ENCODE assay signal across 17 mouse cellular contexts in genomic region chr11:72963789-72964294, GRCm38 (mm10). TPM values are rescaled to one million over a fixed set of nuclear protein-coding genes. Genes with fewer than 3 reads are reported as not detected.
A peak's percentile ranks its signal among the peaks of the same experiment; 100 is the strongest.
DNase-seq lines count a peak whose midpoint lies in the region; ATAC-seq and TF ChIP-seq lines count a peak whose summit lies in the region.
"Had no signal": no experiment of that assay in that cellular context is flagged by ENCODE, and none has a peak within 500 bp of the region (broad histone marks: within the 10 kb centered on the region; RNA-seq: fewer than 3 reads in every experiment).

No protein-coding gene starts in this region.

- H3K4me3 ChIP-seq in heart, embryonic 15.5 days, result no peak overlapping the region
- H3K4me3 ChIP-seq in thymus, adult 2 months (ENCODE audit: control insufficient read depth, insufficient read depth, low read length), result peak overlapping the region; percentile 11; the same call in 1 of the 2 replicates
- H3K4me3 ChIP-seq in intestine, postnatal 0 days (ENCODE audit: low read depth, low read length), result no peak overlapping the region
- no peak overlapping the region for H3K4me3 ChIP-seq in stomach, embryonic 16.5 days (replicated peaks; ENCODE audit: low read length)
- H3K4me3 ChIP-seq in limb, embryonic 10.5 days, result no peak overlapping the region
- H3K4me3 ChIP-seq: embryonic facial prominence, embryonic 10.5 days; forebrain, embryonic 13.5 days; heart, embryonic 10.5 days; hindbrain, embryonic 10.5 days; kidney, embryonic 15.5 days; neural tube, embryonic 13.5 days had no signal

- H3K9me3 ChIP-seq in heart, embryonic 15.5 days (replicated peaks), result no peaks in the 10 kb centered on the region
- no peaks in the 10 kb centered on the region for H3K9me3 ChIP-seq in intestine, postnatal 0 days (ENCODE audit: control insufficient read depth)
- no peaks in the 10 kb centered on the region for H3K9me3 ChIP-seq in stomach, embryonic 16.5 days (replicated peaks; ENCODE audit: control insufficient read depth, low read length)
- no peaks in the 10 kb centered on the region for H3K9me3 ChIP-seq in limb, embryonic 10.5 days (replicated peaks)
- H3K9me3 ChIP-seq: embryonic facial prominence, embryonic 10.5 days; forebrain, embryonic 13.5 days; heart, embryonic 10.5 days; hindbrain, embryonic 10.5 days; kidney, embryonic 15.5 days; neural tube, embryonic 13.5 days had no signal

- H3K9ac ChIP-seq in heart, embryonic 15.5 days, result no peak overlapping the region
- H3K9ac ChIP-seq in intestine, postnatal 0 days (ENCODE audit: low read depth, low read length), result no peak overlapping the region
- H3K9ac ChIP-seq in stomach, embryonic 16.5 days (ENCODE audit: low read length), result peak overlapping the region; percentile 23; the same call in 1 of the 2 replicates
- H3K9ac ChIP-seq: forebrain, embryonic 13.5 days; kidney, embryonic 15.5 days; neural tube, embryonic 13.5 days had no signal

- 60% methylated on average over 3 of the region's 3 CpGs for WGBS in heart, embryonic 15.5 days
- 5% methylated on average over 3 of the region's 3 CpGs for WGBS in thymus, adult 2 months
- 64% methylated on average over 3 of the region's 3 CpGs for WGBS in intestine, postnatal 0 days
- 42% methylated on average over 3 of the region's 3 CpGs for WGBS in stomach, embryonic 16.5 days
- WGBS in limb, embryonic 10.5 days, result 53% methylated on average over 3 of the region's 3 CpGs

- TF ChIP-seq CTCF in thymus, adult 2 months (IDR thresholded peaks at IDR 0.05; ENCODE audit: borderline replicate concordance, control insufficient read depth, extremely low read depth, insufficient read depth, low read length, poor library complexity), result no peak
- no peak for TF ChIP-seq CTCF in intestine, postnatal 0 days (IDR thresholded peaks at IDR 0.05; ENCODE audit: low read depth)

- intact Hi-C loops in heart, postnatal 36 days (cut with DNase I), result no loop called here

- H3K4me2 ChIP-seq in heart, embryonic 15.5 days, result peak overlapping the region; percentile 18
- H3K4me2 ChIP-seq in intestine, postnatal 0 days (replicated peaks; ENCODE audit: low read depth), result peak overlapping the region; percentile 13; the same call in 1 of the 2 replicates
- peak overlapping the region; percentile 24; the same call in 1 of the 2 replicates for H3K4me2 ChIP-seq in stomach, embryonic 16.5 days (ENCODE audit: low read depth, low read length)
- H3K4me2 ChIP-seq: forebrain, embryonic 13.5 days; kidney, embryonic 15.5 days; neural tube, embryonic 13.5 days had no signal

- TF ChIP-seq POLR2A in thymus, adult 2 months (IDR thresholded peaks at IDR 0.05; ENCODE audit: control insufficient read depth, extremely low read depth, insufficient read depth, low read length, poor library complexity), result no peak

- ATAC-seq in heart, embryonic 15.5 days (replicated peaks; ENCODE audit: insufficient number of reproducible peaks, insufficient read depth, low FRiP score, low read depth), result no peak
- no peak for ATAC-seq in intestine, postnatal 0 days
- ATAC-seq in stomach, embryonic 16.5 days (ENCODE audit: insufficient read depth, low FRiP score), result no peak
- ATAC-seq: forebrain, embryonic 13.5 days; Patski had no signal

- peaks cover 34% of the 10 kb centered on the region for H3K27me3 ChIP-seq in heart, embryonic 15.5 days
- no peaks in the 10 kb centered on the region for H3K27me3 ChIP-seq in thymus, adult 2 months (ENCODE audit: control insufficient read depth, insufficient read depth, low read length)
- 0 out of 2 replicates have a peak, but pooled peaks cover 4% of the 10 kb centered on the region for H3K27me3 ChIP-seq in intestine, postnatal 0 days (replicated peaks; ENCODE audit: control insufficient read depth, insufficient read depth, low read length)
- H3K27me3 ChIP-seq in stomach, embryonic 16.5 days (ENCODE audit: control insufficient read depth, insufficient read depth, low read length), result 0 out of 2 replicates have a peak, but pooled peaks cover 4% of the 10 kb centered on the region
- peaks cover 56% of the 10 kb centered on the region for H3K27me3 ChIP-seq in limb, embryonic 10.5 days (ENCODE audit: low read depth, poor library complexity, severe bottlenecking)

- H3K36me3 ChIP-seq in heart, embryonic 15.5 days, result no peaks in the 10 kb centered on the region
- H3K36me3 ChIP-seq in thymus, adult 2 months (ENCODE audit: control insufficient read depth, insufficient read depth, low read length), result no peaks in the 10 kb centered on the region; the same call in 1 of the 2 replicates
- no peaks in the 10 kb centered on the region for H3K36me3 ChIP-seq in intestine, postnatal 0 days (ENCODE audit: control insufficient read depth, insufficient read depth)
- no peaks in the 10 kb centered on the region for H3K36me3 ChIP-seq in stomach, embryonic 16.5 days (ENCODE audit: control insufficient read depth, insufficient read depth, low read length)
- H3K36me3 ChIP-seq in limb, embryonic 10.5 days, result no peaks in the 10 kb centered on the region
- H3K36me3 ChIP-seq: embryonic facial prominence, embryonic 10.5 days; heart, embryonic 10.5 days; hindbrain, embryonic 10.5 days; kidney, embryonic 15.5 days; neural tube, embryonic 13.5 days had no signal

- H3K4me1 ChIP-seq in heart, embryonic 15.5 days (replicated peaks), result peaks cover 37% of the 10 kb centered on the region
- H3K4me1 ChIP-seq in thymus, adult 2 months (replicated peaks; ENCODE audit: control insufficient read depth, insufficient read depth, low read length), result peaks cover 46% of the 10 kb centered on the region
- peaks cover 8% of the 10 kb centered on the region for H3K4me1 ChIP-seq in intestine, postnatal 0 days (replicated peaks; ENCODE audit: control insufficient read depth, insufficient read depth, low read length)
- H3K4me1 ChIP-seq in stomach, embryonic 16.5 days (ENCODE audit: control insufficient read depth, insufficient read depth, low read length), result peaks cover 37% of the 10 kb centered on the region
- H3K4me1 ChIP-seq in limb, embryonic 10.5 days, result peaks cover 13% of the 10 kb centered on the region

- no peak for DNase-seq in heart, postnatal 36 days
- peak; percentile 32 for DNase-seq in thymus, adult 2 months
- DNase-seq in thymus, postnatal 10 days (ENCODE audit: low spot score in 2 of 2), result no peak
- DNase-seq in limb, embryonic 10.5 days (ENCODE audit: low spot score), result no peak
- no peak for DNase-seq in adipocyte (ENCODE audit: low spot score)
- DNase-seq: cerebellum, adult 18-20 months; lung, postnatal 14 days had no signal

- no peak overlapping the region for H3K27ac ChIP-seq in heart, embryonic 15.5 days
- peak overlapping the region; percentile 58 for H3K27ac ChIP-seq in thymus, adult 2 months (ENCODE audit: control insufficient read depth, insufficient read depth, low read length)
- no peak overlapping the region for H3K27ac ChIP-seq in intestine, postnatal 0 days (ENCODE audit: low read depth, low read length)
- peak overlapping the region; percentile 78 for H3K27ac ChIP-seq in stomach, embryonic 16.5 days (ENCODE audit: low read length)
- no peak overlapping the region for H3K27ac ChIP-seq in limb, embryonic 10.5 days
- H3K27ac ChIP-seq: embryonic facial prominence, embryonic 10.5 days; forebrain, embryonic 13.5 days; heart, embryonic 10.5 days; hindbrain, embryonic 10.5 days; kidney, embryonic 15.5 days; neural tube, embryonic 13.5 days had no signal

RNA-seq across cellular contexts. Expression of gene Atp2a3, which starts 2.9 kb away (rescaled TPM):
- 3.8 and 11.6 TPM in 2 replicates for polyA plus RNA-seq in heart, embryonic 15.5 days (2015; fragmentation: Nextera tagmentation; extraction: Ambion mirVana)
- total RNA-seq in heart, postnatal 36 days (2021), result 10 to 100 TPM; 11.1 to 11.9 TPM
- polyA plus RNA-seq in thymus, adult 2 months (2012; rRNA removed), result 478 and 539 TPM in 2 replicates
- 16.2 and 16.7 TPM in 2 replicates for polyA plus RNA-seq in intestine, postnatal 0 days (2015; fragmentation: Nextera tagmentation; extraction: Ambion mirVana)
- 23.9 and 28.9 TPM in 2 replicates for polyA plus RNA-seq in stomach, embryonic 16.5 days (2015; fragmentation: Nextera tagmentation; extraction: Ambion mirVana)
- polyA plus RNA-seq in limb, embryonic 10.5 days (2016; fragmentation: Nextera tagmentation; extraction: Ambion mirVana), result 1.0 and 1.5 TPM in 2 replicates

RNA-seq across cellular contexts. Expression of gene P2rx1, which starts 35.1 kb away (rescaled TPM):
- 1.7 and 2.9 TPM in 2 replicates for polyA plus RNA-seq in heart, embryonic 15.5 days (2015; fragmentation: Nextera tagmentation; extraction: Ambion mirVana)
- under 1 TPM; 0.33 to 0.38 TPM for total RNA-seq in heart, postnatal 36 days (2021)
- 82.6 and 103 TPM in 2 replicates for polyA plus RNA-seq in thymus, adult 2 months (2012; rRNA removed)
- polyA plus RNA-seq in intestine, postnatal 0 days (2015; fragmentation: Nextera tagmentation; extraction: Ambion mirVana), result 3.4 and 4.1 TPM in 2 replicates
- 25.4 and 30.6 TPM in 2 replicates for polyA plus RNA-seq in stomach, embryonic 16.5 days (2015; fragmentation: Nextera tagmentation; extraction: Ambion mirVana)
- polyA plus RNA-seq in limb, embryonic 10.5 days (2016; fragmentation: Nextera tagmentation; extraction: Ambion mirVana), result 0.68 and 0.84 TPM in 2 replicates
- polyA plus RNA-seq: Patski had no signal

RNA-seq across cellular contexts. Expression of gene Camkk1, which starts 55.0 kb away (rescaled TPM):
- polyA plus RNA-seq in heart, embryonic 15.5 days (2015; fragmentation: Nextera tagmentation; extraction: Ambion mirVana), result 2.7 and 4.0 TPM in 2 replicates
- total RNA-seq in heart, postnatal 36 days (2021), result under 1 TPM; 0.84 to 1.00 TPM
- polyA plus RNA-seq in thymus, adult 2 months (2012; rRNA removed), result 35.4 and 40.0 TPM in 2 replicates
- 3.2 and 3.5 TPM in 2 replicates for polyA plus RNA-seq in intestine, postnatal 0 days (2015; fragmentation: Nextera tagmentation; extraction: Ambion mirVana)
- polyA plus RNA-seq in stomach, embryonic 16.5 days (2015; fragmentation: Nextera tagmentation; extraction: Ambion mirVana), result 13.9 and 15.5 TPM in 2 replicates
- 3.6 and 6.3 TPM in 2 replicates for polyA plus RNA-seq in limb, embryonic 10.5 days (2016; fragmentation: Nextera tagmentation; extraction: Ambion mirVana)

Comparison
In these comparisons a context has a peak if more than half of its experiments do, and no peak if none do; other contexts are left out.
1. H3K27ac ChIP-seq: peak in thymus, adult 2 months (single experiment) and stomach, embryonic 16.5 days (single experiment); none in heart, embryonic 15.5 days (single experiment), intestine, postnatal 0 days (single experiment) and limb, embryonic 10.5 days (single experiment).
2. RNA of gene Atp2a3, which starts 2.9 kb away (polyA plus RNA-seq): 478 to 539 TPM in thymus, adult 2 months; 23.9 to 28.9 TPM in stomach, embryonic 16.5 days, 16.2 to 16.7 TPM in intestine, postnatal 0 days, 3.8 to 11.6 TPM in heart, embryonic 15.5 days and 1.0 to 1.5 TPM in limb, embryonic 10.5 days; every median in the first group is over 10 times any median in the second.
3. Peak in every context shown above with its lines, with median percentiles within 50 percentile points of each other: H3K4me2 ChIP-seq.